Mouse (Mus musculus) frontal cortex, postnatal 14 days (tissue): Measurements from ENCODE around the gene Osbpl6.
A peak's percentile ranks its signal among the peaks of the same experiment; 100 is the strongest.

Experiments
- DNase-seq, 2 experiments: peaks; one replicate each; pipeline ENCODE4 v3.0.0; 2022; ENCODE audit warnings: low spot score in 2 of 2

Gene Osbpl6

DNA sequence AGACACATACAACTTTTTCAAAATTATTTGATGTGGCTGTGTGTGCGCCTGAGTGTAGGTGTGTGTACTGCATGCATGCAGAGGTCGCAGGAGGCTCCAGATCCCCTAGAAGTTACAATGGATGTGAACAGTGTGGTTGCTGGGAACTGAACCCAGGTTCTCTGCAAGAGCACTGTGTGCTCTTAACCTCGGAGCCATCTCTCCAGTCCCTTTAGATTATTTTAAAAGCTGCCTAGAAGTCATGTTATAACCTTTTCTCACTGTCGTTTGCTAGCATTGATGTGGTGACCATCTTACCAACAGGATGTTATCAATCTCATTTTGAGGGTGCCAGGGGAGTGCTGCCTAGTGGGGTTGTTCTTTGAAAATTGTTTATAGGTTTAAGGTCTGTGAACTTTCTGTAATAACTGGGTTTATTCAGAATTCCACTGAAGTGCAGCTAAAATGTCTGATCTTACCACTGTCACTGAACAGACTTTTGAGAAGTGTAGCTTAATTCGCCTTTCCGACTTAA, 15.2 kb downstream of the Osbpl6 start:
- no peak for DNase-seq

DNA sequence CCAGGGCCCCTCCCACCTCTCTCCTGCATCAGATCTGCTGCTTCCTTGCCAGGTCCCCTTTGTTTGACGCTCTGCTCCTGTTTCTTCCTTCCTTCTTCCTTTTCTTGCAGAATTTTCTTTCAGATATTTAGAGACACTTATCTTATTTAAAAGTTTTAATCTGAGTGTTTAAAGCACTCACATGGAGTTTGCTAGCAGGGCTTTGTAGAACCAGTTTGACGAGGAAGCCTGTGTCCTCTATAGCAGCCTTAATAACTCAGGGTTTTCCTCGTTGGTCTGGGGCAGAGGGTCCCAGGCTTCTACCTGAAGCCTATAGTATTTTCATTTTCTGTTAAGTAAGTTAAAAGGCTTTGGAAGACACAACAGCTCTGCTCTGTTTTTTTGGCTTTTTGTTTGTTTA, 20.5 kb downstream of the Osbpl6 start:
- DNase-seq = no peak

DNA sequence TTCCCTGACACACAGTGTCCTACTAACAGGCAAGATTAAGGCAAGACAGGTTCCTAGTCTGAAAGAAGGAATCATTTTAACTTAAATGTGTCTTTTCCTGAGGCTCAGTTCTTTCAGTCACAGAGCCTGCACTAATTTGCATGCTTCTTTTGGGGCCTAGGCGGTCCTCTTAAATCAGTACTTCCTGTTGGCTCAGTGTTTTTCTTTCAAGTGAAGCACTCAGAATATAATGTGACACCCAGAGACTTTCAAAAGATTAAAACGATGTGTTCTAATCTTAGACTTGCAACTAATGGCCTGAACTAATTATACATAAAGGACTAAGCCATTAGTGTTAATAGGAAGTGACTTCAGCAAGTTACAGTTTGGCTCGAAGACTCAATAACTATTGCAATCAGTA, 23.0 kb downstream of the Osbpl6 start:
- no peak for DNase-seq

DNA sequence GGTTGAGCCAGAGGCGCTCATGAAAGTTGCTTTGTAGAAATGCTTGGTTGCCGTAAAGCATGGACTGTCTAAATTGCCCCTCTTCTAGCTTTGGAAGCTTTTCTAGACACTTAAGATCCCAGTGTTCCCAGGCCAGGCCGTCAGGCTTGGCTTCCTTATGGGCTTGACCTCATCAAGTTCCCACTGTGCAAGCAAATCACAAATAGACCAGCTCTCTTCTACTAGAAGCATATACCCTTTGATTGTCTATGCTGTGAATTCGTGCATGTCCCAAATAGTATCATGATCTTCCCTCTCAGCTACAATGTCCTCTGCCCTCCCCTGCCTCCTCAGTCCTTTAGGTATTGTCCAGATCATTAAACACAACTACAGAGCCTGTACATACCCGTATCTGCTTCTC, 23.5 kb downstream of the Osbpl6 start:
- no peak for DNase-seq

DNA sequence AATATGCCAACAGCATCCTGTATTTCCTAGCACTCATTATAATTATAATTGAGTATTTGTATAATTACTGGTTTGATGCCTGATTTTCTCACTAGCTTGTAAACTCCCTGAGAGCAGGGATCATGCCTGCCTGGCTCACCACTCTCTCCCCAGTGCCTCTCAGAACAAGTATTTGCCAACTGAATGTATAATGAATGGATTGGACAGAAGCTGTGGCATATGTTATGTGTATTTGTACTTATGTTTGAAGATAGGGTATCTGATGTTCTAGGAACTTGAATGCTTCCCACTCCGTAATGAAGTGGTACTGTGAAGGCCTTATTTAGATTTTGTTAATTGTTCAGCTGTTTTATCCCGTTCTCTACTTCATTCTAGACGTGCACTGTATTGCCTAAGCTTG, 24.2 kb downstream of the Osbpl6 start:
- DNase-seq = no peak

DNA sequence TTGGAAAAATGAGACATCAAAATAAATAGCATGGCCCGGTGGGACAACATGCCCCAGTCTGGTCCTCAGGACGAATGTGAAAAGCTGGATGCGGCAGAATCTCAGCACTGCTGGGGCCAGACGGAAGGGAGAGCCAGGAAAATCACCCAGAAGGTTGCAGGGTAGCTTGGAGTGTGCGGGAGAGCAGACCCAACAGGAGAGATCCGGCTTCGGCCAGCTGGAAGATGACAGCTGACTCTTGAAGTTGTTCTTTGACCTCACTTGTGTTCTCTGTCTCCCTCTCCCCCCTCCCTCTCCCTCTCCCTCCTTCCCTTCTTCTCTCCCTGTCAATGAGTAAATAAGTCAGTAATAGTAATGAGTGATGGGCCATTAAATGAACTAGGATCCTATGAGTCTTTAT, 27.9 kb downstream of the Osbpl6 start:
- DNase-seq = no peak

DNA sequence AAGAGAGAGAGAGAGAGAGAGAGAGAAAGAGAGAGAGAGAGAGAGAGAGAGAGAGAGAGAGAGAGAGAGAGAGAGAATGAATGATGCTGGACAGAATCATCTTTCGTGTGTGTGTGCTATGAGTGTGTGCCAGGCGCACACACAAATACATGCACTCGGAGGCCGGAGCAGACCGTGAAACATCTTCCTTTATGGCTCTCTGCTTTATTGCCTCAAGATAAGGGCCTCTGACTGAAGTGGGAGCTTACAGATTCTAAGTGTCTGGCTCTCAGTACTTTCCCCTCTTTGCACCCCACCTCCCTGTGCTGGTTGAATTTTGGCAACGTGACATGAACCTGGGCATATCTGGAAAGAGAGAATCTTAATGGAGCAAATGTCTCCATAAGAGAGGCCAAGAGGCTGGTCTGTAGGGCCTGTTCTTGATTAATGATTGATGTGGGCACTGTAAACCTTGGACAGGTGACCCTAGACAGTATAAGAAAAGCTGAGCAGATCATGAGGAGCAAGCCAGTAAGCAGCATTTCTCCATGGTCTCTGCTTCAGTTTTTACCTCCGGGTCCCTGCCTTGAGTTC, 29.4 kb downstream of the Osbpl6 start:
- DNase-seq = no peak

DNA sequence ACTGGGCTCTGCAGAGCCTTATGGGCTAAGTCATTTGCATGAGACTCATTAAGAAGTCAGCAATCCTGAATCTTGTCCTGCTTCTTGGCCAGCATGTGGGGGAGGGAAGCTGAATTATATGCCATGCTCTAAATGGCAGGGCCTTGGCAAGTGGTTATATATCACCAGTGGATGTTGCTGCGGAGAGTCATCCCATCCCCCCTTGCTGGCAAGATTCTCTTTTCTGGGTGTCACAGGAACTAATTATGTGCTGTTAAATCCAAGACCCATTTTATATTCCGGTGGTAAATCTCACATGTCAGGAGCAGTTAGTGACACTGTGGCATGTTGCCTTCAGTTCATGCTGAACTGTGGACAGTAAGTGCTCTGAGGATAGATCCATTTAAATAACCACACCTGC, 31.1 kb downstream of the Osbpl6 start:
- DNase-seq = no peak

DNA sequence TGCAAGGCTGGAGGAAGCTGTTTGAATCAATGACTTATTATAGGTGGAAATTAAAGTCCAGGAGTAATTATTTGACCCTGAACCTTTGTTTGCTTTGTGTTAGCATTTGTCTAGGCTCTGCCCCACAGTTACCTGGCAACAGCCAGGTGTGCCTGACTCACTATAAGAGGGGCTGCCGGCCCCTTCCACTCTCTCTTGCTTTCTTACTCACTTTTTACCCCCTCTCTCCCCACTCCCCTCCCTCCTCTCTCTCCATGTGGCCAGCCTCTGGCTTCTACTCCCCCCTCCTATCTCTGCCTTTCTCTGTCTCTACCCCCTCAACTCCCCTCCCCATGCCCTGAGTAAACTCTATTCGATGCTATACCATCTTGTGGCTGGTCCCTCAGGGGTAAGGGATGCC, 33.2 kb downstream of the Osbpl6 start:
- DNase-seq = no peak

DNA sequence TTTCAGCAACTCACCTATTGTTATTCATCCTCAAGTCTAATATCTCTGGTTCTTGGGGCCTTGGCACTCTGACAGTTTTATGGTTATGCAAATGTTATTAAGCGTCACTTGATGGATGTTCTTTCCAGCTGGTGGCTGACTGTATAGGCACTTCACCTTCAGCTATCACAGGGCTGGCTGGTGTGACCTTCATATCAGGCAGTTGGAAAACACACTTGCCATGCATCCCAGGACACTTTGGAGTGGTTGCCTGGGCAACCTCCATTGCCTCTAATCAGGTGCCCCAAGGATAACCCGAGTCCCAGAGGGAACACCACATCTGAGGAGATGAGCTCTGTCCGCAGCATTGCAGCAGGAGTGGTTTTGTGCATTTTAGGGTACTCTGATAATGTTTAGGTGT, 35.8 kb downstream of the Osbpl6 start:
- no peak for DNase-seq

DNA sequence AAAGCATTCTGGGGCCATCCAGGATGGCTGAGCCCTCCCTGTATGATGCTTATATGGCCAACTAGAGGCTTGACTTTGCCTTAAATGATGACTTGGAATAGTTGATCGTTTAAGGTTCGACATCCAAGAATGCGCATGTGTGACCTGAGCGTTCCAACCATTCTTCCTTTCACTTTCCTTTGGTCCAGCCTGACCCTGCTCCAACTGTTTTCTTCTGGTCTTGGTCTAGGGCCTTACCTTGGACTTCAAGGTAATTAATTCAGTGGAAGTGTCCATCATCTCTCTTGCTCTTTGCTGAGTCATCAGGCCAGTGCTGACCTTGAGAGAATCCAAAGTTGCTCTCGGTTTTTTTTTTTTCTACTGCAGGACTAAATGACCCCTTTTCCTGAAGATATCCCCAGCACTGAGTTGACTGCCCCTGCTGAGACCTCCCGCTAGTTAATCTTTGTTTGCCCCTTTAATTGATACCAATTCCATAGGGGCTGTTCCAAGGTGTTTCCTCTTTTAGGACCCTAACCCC, 43.6 kb downstream of the Osbpl6 start:
- no peak for DNase-seq

DNA sequence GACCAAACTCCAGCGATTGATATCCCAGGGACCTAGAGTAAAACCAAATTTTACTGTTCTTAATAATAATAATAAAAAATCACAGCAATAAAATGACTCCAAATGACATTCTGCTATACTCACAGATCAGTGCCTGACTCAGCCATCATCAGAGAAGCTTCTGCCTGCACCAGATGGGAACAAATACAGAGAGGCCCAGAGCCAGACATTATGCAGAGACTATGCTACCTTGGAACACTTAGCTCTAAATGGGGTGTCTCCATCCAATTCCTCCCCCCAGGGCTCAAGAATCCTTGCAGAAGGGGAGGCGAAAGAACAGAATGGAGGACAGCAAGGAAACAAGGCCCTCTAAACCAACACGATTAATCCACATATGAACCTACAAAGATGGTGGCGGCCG, 60.4 kb downstream of the Osbpl6 start:
- no peak for DNase-seq

DNA sequence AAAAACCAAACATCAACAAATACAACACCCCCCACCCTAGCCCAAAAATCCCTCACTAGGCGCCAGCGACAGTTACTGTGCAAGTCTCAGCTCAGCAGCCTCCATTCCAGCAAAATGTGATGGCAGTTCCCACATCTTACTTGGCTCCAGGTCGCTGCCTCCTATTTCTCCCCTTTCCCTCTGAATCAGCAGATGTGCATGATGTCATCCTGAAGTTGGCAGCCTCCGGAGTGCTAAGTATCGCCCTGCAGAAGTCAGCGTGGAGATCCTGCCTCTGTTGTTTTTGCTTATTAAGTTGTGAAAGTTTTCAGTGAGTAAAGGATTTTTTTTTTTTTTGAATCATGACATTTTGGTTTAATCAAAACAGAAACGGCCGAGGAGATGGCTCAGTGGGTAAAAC, 61.9 kb downstream of the Osbpl6 start:
- DNase-seq = peak; percentile 13 to 31

DNA sequence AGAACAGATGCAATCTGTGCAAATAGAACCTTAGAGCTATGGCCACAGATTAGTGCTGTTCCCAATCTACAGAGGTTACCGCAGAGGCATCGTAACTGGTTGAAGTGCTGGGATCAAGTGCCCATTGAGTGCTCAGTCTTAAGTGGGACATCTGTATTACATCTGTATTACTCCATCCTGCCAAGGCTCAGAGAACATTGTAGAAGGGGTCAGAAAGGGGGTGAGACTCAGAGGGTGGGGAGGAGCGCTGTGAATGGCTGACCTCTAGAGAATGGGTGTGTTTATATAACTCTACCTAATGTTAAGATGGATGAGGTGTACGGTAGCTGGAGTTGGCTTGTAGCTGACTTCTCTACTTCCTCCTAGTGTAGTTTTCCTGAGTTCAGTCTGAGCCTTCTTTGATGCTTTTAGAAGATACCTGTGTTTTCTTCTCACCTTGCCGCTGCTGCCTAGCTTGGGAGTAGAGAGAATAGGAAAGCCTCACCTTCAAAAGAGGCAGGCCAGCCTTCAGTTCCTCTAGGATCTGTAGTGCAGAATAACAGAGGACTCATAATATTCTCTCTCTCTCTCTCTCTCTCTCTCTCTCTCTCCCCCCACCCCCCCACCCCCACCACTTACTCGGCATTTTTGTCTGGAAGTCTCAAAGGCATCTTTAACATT, 62.9 kb downstream of the Osbpl6 start:
- DNase-seq = no peak

DNA sequence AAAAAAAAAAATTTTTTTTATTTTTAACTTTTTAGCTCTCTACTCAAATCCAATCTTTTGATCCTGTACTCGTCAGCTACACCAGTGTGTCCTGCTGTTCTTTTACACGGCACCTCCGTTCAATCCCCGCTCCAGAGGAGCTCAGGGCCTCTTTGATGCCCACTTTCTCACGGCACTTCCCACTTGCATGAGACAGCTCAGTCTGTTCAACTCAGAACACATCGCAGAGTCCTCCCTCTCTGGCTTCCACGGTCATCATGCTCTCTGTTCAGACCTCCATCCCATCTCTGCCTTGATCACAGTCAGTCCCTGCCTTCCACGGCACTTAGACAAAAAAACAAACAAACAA, 63.4 kb downstream of the Osbpl6 start:
- no peak for DNase-seq

DNA sequence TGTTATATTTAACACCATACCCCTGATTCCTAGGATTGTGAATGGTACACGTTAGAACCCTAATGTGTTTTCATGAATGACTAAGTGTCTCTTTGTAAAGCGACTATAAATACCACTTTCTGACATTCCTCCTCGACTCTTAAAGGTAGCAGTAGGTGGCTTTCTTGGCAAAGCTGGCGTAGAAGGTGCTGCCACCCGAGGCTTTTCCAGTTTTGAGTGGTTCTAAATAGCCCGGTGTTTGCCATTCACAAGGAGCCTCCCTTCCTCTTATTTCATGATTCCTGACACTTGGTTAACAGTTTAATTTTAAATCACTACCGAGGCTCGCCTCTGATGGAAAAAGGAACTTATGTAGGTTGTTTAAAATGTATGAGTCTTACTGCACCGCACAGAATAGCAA, 64.1 kb downstream of the Osbpl6 start:
- no peak for DNase-seq

DNA sequence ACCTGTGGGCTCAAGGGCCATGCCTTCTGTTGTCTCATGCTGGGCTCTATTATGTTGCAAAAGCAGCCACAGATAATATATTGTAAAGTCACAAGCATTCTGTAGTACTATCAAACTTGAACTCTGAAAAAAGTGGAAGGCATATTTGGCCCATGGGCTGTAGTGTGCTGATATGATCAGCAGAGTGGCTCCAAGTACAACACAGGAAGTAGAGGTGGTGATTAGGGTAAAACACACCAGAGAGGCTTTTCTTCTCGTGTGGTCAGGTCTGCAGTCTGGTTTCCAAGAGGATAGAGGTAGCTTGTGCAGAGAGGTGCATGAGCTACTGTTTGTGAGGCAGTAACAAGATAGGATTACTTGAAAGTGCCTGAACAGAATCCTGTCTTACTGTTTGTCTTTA, 69.5 kb downstream of the Osbpl6 start:
- DNase-seq = no peak

DNA sequence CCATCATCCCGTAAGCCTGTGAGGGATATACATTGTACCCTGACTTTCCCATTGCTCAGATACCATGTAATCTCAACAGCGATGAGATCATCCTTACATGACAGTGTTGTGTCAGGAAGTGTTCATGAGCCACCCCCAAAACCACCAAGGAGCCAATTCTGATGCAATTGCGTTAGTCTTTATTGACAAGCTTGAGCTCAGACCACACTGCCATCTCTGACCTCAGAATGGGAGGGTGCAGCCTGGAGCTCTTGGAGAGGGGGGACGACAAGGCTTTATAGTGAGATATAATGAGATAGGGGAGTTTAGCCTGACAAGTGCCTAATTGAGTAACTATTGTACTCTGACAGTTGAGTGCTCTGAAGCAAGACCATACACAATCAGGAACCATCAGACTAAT, 82.5 kb downstream of the Osbpl6 start:
- no peak for DNase-seq

DNA sequence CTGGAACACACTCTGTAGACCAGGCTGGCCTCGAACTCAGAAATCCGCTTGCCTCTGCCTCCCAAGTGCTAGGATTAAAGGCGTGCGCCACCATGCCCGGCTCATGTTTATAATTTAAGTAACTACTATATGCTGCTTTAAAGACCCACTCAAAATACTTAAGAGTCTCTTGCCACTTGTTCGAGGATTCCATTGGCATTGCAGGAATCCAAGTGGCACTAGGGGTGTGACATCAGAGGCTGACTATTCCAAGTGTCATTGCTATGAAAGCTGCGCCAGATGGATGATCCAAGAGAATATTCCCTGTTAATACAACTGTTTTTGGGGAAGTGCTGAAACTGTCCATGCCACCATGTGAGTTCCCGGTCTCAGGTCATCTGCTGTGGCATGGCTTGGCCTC, 83.9 kb downstream of the Osbpl6 start:
- no peak for DNase-seq

DNA sequence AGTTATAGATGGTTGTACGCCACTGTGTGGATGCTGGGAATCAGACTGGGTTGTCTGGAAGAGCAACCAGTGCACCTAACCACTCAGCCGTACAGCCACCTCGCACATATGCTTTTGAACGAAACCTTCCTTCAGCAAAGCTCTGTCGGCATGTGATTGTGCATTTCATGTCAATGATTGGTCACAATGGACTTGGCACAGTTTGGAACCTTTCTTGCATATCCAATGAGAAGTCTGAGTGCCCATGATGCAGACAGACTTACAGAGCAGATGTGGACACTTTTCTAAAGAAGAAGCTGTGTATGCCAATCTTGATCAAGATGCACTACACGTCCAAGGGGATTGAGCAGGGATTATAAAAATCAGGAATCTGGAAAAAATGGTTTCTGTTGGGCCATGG, 85.1 kb downstream of the Osbpl6 start:
- no peak for DNase-seq

DNA sequence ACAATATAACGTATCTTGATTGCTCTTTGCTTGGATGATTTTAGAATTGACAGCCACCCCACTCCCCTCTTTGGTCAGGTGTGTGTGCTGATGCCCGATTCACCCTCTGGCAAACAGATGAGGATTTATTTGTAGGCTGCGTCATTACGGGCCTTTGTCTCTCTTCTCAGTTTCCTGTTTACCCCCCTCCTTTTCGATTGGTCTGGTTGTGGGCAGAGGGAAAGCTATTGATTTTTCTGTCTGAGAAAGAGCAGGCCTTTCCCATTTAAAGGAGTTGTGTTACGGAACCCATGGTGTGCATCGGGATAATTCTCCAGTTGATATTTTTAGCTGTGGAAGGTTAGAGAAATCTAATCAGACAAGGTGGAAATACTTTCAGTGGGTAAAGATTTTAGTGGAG, 85.9 kb downstream of the Osbpl6 start:
- no peak for DNase-seq

DNA sequence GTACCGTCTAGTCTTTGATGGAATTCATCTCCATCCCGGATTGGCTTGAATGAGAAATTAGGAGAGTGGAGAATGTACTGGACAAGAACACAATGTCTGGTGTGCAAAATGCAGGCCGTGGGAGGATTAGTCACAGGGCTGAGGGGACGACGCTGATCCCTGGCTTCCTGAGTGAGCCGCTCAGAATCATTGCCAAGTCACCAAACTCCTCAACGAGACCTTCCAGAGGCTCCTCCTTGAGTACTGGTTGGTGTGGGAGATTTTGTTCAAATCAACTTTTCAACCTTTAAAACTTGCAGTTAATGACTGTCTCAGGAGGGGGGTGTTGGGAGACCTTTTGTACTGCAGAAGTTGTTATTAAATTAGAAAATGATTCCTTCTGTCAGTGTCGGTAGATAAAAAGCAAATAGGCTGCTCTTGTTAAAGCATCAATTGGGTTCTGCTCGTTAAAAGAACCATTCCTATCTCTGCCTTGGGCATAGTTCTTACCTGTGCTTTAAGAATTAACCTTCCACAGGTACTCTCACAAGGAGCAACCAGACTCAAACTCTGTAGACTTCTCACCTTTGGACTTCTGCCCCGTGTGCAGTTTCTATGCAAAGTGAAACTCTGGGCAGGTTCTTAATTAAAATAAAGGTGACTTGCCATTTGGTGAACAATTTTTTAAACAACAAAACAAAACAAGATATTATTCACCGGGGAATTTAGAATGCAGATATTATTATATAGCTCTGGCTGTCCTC, 89.9 kb downstream of the Osbpl6 start:
- DNase-seq = no peak

DNA sequence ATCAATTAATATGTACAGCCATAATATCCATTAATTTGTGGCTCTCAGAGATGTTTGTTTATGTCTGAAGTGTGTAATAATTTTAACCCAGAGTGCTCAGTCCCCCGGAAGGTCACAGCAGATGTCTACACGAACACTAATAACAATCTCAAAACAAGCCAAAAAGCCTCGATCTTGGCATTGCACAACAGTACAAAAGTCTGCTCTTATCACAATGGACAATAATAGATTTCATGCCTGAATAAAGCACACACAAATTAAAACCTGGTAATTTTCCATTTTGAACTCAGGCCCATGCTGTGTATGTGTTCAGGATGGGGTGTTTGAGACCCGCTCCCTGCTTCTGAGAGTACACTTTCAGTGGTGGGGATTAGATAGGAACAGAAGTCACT, 90.4 kb downstream of the Osbpl6 start:
- DNase-seq = no peak
